Mouse (Mus musculus): ENCODE results near the gene Actr5. TPM values are rescaled to one million over a fixed set of nuclear protein-coding genes. Genes with fewer than 3 reads are reported as not detected.

Gene Actr5
- polyA plus RNA-seq, 1 experiment from 2014 or later, result 9.7 TPM

- 37% methylated on average over 6 of the region's 6 CpGs for WGBS
- Histone ChIP-seq H3K4me3 (ENCODE audit: low read length) (no peak overlapping the region), H3K9ac (replicated peaks; ENCODE audit: low read length) (no peak overlapping the region), H3K27ac (ENCODE audit: low read length) (peak overlapping the region; percentile 69), H3K4me2 (replicated peaks; ENCODE audit: low read depth, low read length) (no peak overlapping the region), H3K36me3 (ENCODE audit: insufficient read depth, low read length) (no peaks in the 10 kb centered on the region), H3K4me1 (ENCODE audit: insufficient read depth, low read length) (no peaks in the 10 kb centered on the region; the same call in 1 of the 2 replicates), H3K9me3 (ENCODE audit: low read length) (no peaks in the 10 kb centered on the region), H3K27me3 (ENCODE audit: insufficient read depth, low read length) (no peaks in the 10 kb centered on the region)
- peak; percentile 88 for ATAC-seq (ENCODE audit: low FRiP score, low TSS enrichment)
Observed at GRCm38 (mm10) chr2:158658822-158659221, 34.1 kb downstream of the Actr5 start.

- Histone ChIP-seq H3K4me1 (ENCODE audit: insufficient read depth, low read length) (no peaks in the 10 kb centered on the region; the same call in 1 of the 2 replicates), H3K4me2 (replicated peaks; ENCODE audit: low read depth, low read length) (no peak overlapping the region), H3K27me3 (ENCODE audit: insufficient read depth, low read length) (no peaks in the 10 kb centered on the region), H3K27ac (ENCODE audit: low read length) (peak overlapping the region; percentile 69), H3K4me3 (ENCODE audit: low read length) (no peak overlapping the region), H3K9ac (replicated peaks; ENCODE audit: low read length) (no peak overlapping the region), H3K36me3 (ENCODE audit: insufficient read depth, low read length) (no peaks in the 10 kb centered on the region), H3K9me3 (ENCODE audit: low read length) (no peaks in the 10 kb centered on the region)
- WGBS, result 64% methylated on average over 3 of the region's 3 CpGs
- no peak for ATAC-seq (ENCODE audit: low FRiP score, low TSS enrichment)
Observed at GRCm38 (mm10) chr2:158659346-158659745, 34.7 kb downstream of the Actr5 start.

GRCm38 (mm10) chr2:158665098-158665497, 40.4 kb downstream of the Actr5 start, which contains the start of gene Ppp1r16b:
Gene Ppp1r16b (plus strand): TSS chr2:158665398.
- 67% methylated on average over 4 of the region's 4 CpGs for WGBS
- H3K27ac ChIP-seq (ENCODE audit: low read length), result no peak within 1 kb of the TSS
- no peak within 1 kb of the TSS for H3K9ac ChIP-seq (replicated peaks; ENCODE audit: low read length)

GRCm38 (mm10) chr2:158666071-158666800, 41.5 kb downstream of the Actr5 start:
- no peaks in the 10 kb centered on the region for H3K36me3 ChIP-seq (ENCODE audit: insufficient read depth, low read length)
- H3K4me3 ChIP-seq (ENCODE audit: low read length), result 0 out of 2 replicates have a peak overlapping the region, but pooled peaks have one; percentile 64
- H3K9me3 ChIP-seq (ENCODE audit: low read length), result no peaks in the 10 kb centered on the region
- WGBS, result 54% methylated on average over 13 of the region's 13 CpGs
- H3K4me1 ChIP-seq (ENCODE audit: insufficient read depth, low read length), result peaks cover 41% of the 10 kb centered on the region
- no peak for ATAC-seq (ENCODE audit: low FRiP score, low TSS enrichment)
- H3K4me2 ChIP-seq (replicated peaks; ENCODE audit: low read depth, low read length), result no peak overlapping the region
- peak overlapping the region; percentile 13 for H3K27ac ChIP-seq (ENCODE audit: low read length)
- H3K9ac ChIP-seq (replicated peaks; ENCODE audit: low read length), result no peak overlapping the region
- H3K27me3 ChIP-seq (ENCODE audit: insufficient read depth, low read length), result peaks cover 24% of the 10 kb centered on the region

More at GRCm38 (mm10) chr2:158665098-158665497, 40.4 kb downstream of the Actr5 start, which contains the start of gene Ppp1r16b:
- H3K4me2 ChIP-seq (replicated peaks; ENCODE audit: low read depth, low read length), result no peak within 1 kb of the TSS
- H3K4me1 ChIP-seq (ENCODE audit: insufficient read depth, low read length), result peaks cover 30% of the 10 kb centered on the region
- H3K9me3 ChIP-seq (ENCODE audit: low read length), result no peaks in the 10 kb centered on the region
- ATAC-seq (ENCODE audit: low FRiP score, low TSS enrichment), result no peak
- no peaks in the 10 kb centered on the region for H3K36me3 ChIP-seq (ENCODE audit: insufficient read depth, low read length)
- H3K27me3 ChIP-seq (ENCODE audit: insufficient read depth, low read length), result peaks cover 24% of the 10 kb centered on the region
- H3K4me3 ChIP-seq (ENCODE audit: low read length), result no peak within 1 kb of the TSS

- peaks cover 24% of the 10 kb centered on the region for H3K27me3 ChIP-seq (ENCODE audit: insufficient read depth, low read length)
- WGBS, result 0% methylated on average over 46 of the region's 47 CpGs
- ATAC-seq (ENCODE audit: low FRiP score, low TSS enrichment), result peak; percentile 76
Observed at GRCm38 (mm10) chr2:158667022-158667670, 42.5 kb downstream of the Actr5 start.

GRCm38 (mm10) chr2:158667671-158668432, 43.2 kb downstream of the Actr5 start:
- peak overlapping the region; percentile 89 for H3K4me2 ChIP-seq (replicated peaks; ENCODE audit: low read depth, low read length)
- peaks cover 50% of the 10 kb centered on the region for H3K4me1 ChIP-seq (ENCODE audit: insufficient read depth, low read length)
- ATAC-seq (ENCODE audit: low FRiP score, low TSS enrichment), result peak; percentile 5; the same call in 1 of the 2 replicates
- no peaks in the 10 kb centered on the region for H3K9me3 ChIP-seq (ENCODE audit: low read length)
- no peaks in the 10 kb centered on the region for H3K36me3 ChIP-seq (ENCODE audit: insufficient read depth, low read length)
- peaks cover 24% of the 10 kb centered on the region for H3K27me3 ChIP-seq (ENCODE audit: insufficient read depth, low read length)
- WGBS, result 0% methylated on average over 54 of the region's 54 CpGs
- peak overlapping the region; percentile 68 for H3K9ac ChIP-seq (replicated peaks; ENCODE audit: low read length)
- peak overlapping the region; percentile 50; the same call in 1 of the 2 replicates for H3K27ac ChIP-seq (ENCODE audit: low read length)
- H3K4me3 ChIP-seq (ENCODE audit: low read length), result peak overlapping the region; percentile 64

More at GRCm38 (mm10) chr2:158667022-158667670, 42.5 kb downstream of the Actr5 start:
- Histone ChIP-seq H3K4me1 (ENCODE audit: insufficient read depth, low read length) (peaks cover 46% of the 10 kb centered on the region), H3K9me3 (ENCODE audit: low read length) (no peaks in the 10 kb centered on the region), H3K4me3 (ENCODE audit: low read length) (peak overlapping the region; percentile 64), H3K36me3 (ENCODE audit: insufficient read depth, low read length) (no peaks in the 10 kb centered on the region), H3K4me2 (replicated peaks; ENCODE audit: low read depth, low read length) (peak overlapping the region; percentile 89), H3K9ac (replicated peaks; ENCODE audit: low read length) (peak overlapping the region; percentile 68), H3K27ac (ENCODE audit: low read length) (peak overlapping the region; percentile 50; the same call in 1 of the 2 replicates)

- Histone ChIP-seq H3K4me1 (ENCODE audit: insufficient read depth, low read length) (peaks cover 56% of the 10 kb centered on the region), H3K4me3 (ENCODE audit: low read length) (peak overlapping the region; percentile 64), H3K9ac (replicated peaks; ENCODE audit: low read length) (peak overlapping the region; percentile 68), H3K4me2 (replicated peaks; ENCODE audit: low read depth, low read length) (peak overlapping the region; percentile 89), H3K27me3 (ENCODE audit: insufficient read depth, low read length) (peaks cover 24% of the 10 kb centered on the region), H3K9me3 (ENCODE audit: low read length) (no peaks in the 10 kb centered on the region), H3K36me3 (ENCODE audit: insufficient read depth, low read length) (no peaks in the 10 kb centered on the region), H3K27ac (ENCODE audit: low read length) (peak overlapping the region; percentile 50; the same call in 1 of the 2 replicates)
- no peak for ATAC-seq (ENCODE audit: low FRiP score, low TSS enrichment)
- 11% methylated on average over 23 of the region's 23 CpGs for WGBS
Observed at GRCm38 (mm10) chr2:158668433-158669010, 43.8 kb downstream of the Actr5 start.

- Histone ChIP-seq H3K4me3 (ENCODE audit: low read length) (peak overlapping the region; percentile 64; the same call in 1 of the 2 replicates), H3K4me2 (replicated peaks; ENCODE audit: low read depth, low read length) (peak overlapping the region; percentile 89), H3K9ac (replicated peaks; ENCODE audit: low read length) (no peak overlapping the region), H3K27ac (ENCODE audit: low read length) (peak overlapping the region; percentile 60; the same call in 1 of the 2 replicates), H3K4me1 (ENCODE audit: insufficient read depth, low read length) (peaks cover 63% of the 10 kb centered on the region), H3K27me3 (ENCODE audit: insufficient read depth, low read length) (peaks cover 24% of the 10 kb centered on the region), H3K36me3 (ENCODE audit: insufficient read depth, low read length) (no peaks in the 10 kb centered on the region), H3K9me3 (ENCODE audit: low read length) (no peaks in the 10 kb centered on the region)
- ATAC-seq (ENCODE audit: low FRiP score, low TSS enrichment), result no peak
- WGBS, result 54% methylated on average over 13 of the region's 13 CpGs
Observed at GRCm38 (mm10) chr2:158669199-158670195, 44.8 kb downstream of the Actr5 start.

Measured in kidney, embryonic 16.5 days (tissue).